Mouse (Mus musculus): Measurements from ENCODE around the gene Homez.

Gene Homez

GRCm38 (mm10) chr14:54868026-54868425 lies 2.7 kb downstream of the Homez start:
- no peak for DNase-seq (ENCODE audit: low spot score in 2 of 2)

- peak in 1 of 2 experiments; percentile 36 for DNase-seq (ENCODE audit: low spot score in 2 of 2)
These were observed 3.8 kb downstream of the Homez start for GRCm38 (mm10) chr14:54866936-54867335.

GRCm38 (mm10) chr14:54866268-54866667 lies 4.5 kb downstream of the Homez start:
- DNase-seq (ENCODE audit: low spot score in 2 of 2): no peak

GRCm38 (mm10) chr14:54865626-54866025 lies 5.1 kb downstream of the Homez start:
- DNase-seq (ENCODE audit: low spot score in 2 of 2): no peak

- DNase-seq (ENCODE audit: low spot score in 2 of 2): no peak
These were observed 6.3 kb downstream of the Homez start for GRCm38 (mm10) chr14:54864313-54865036.

GRCm38 (mm10) chr14:54863501-54864312 lies 7.1 kb downstream of the Homez start:
- peak; percentile 80 to 85 for DNase-seq (ENCODE audit: low spot score in 2 of 2)

- peak in 1 of 2 experiments; percentile 61 for DNase-seq (ENCODE audit: low spot score in 2 of 2)
These were observed 10.2 kb downstream of the Homez start for GRCm38 (mm10) chr14:54860511-54860910.

GRCm38 (mm10) chr14:54857891-54858290 lies 12.9 kb downstream of the Homez start:
- no peak for DNase-seq (ENCODE audit: low spot score in 2 of 2)

- DNase-seq (ENCODE audit: low spot score in 2 of 2): no peak
These were observed 14.1 kb downstream of the Homez start for GRCm38 (mm10) chr14:54856703-54857102.

GRCm38 (mm10) chr14:54855726-54856125 lies 15.0 kb downstream of the Homez start:
- no peak for DNase-seq (ENCODE audit: low spot score in 2 of 2)

- DNase-seq (ENCODE audit: low spot score in 2 of 2): no peak
These were observed 27.3 kb downstream of the Homez start for GRCm38 (mm10) chr14:54843461-54843860.

- no peak for DNase-seq (ENCODE audit: low spot score in 2 of 2)
These were observed 47.0 kb downstream of the Homez start for GRCm38 (mm10) chr14:54823716-54824115.

GRCm38 (mm10) chr14:54822301-54822700 lies 48.5 kb downstream of the Homez start:
- DNase-seq (ENCODE audit: low spot score in 2 of 2): no peak

GRCm38 (mm10) chr14:54817791-54818190 lies 53.0 kb downstream of the Homez start:
- DNase-seq (ENCODE audit: low spot score in 2 of 2): no peak

- DNase-seq (ENCODE audit: low spot score in 2 of 2): no peak
These were observed 55.0 kb downstream of the Homez start for GRCm38 (mm10) chr14:54815737-54816136.

- DNase-seq (ENCODE audit: low spot score in 2 of 2): no peak
These were observed 56.8 kb downstream of the Homez start, which contains the start of gene Rnf212b for GRCm38 (mm10) chr14:54813991-54814390. Gene Rnf212b (plus strand): TSS chr14:54814141.

GRCm38 (mm10) chr14:54809668-54810033 lies 61.1 kb downstream of the Homez start:
- no peak for DNase-seq (ENCODE audit: low spot score in 2 of 2)

- DNase-seq (ENCODE audit: low spot score in 2 of 2): no peak
These were observed 61.8 kb downstream of the Homez start for GRCm38 (mm10) chr14:54808718-54809667.

- DNase-seq (ENCODE audit: low spot score in 2 of 2): no peak
These were observed 64.6 kb downstream of the Homez start for GRCm38 (mm10) chr14:54806124-54806523.

Data from spleen, postnatal 14 days (tissue).